Mouse (Mus musculus): ENCODE measurements around the gene D630023F18Rik. TPM values are rescaled to one million over a fixed set of nuclear protein-coding genes. Genes with fewer than 3 reads are reported as not detected.

Gene D630023F18Rik
- not detected for total RNA-seq (2021)
- long read RNA-seq, experiment 1: 0 reads
- long read RNA-seq, experiment 2: 0 reads

GRCm38 (mm10) chr1:65122574-65123372, at the start of gene D630023F18Rik:
TSS of gene D630023F18Rik (minus strand) at chr1:65123214.
- no peak for DNase-seq

GRCm38 (mm10) chr1:65171579-65171978, 48.6 kb upstream of the D630023F18Rik start:
- DNase-seq: no peak

- DNase-seq: no peak
Measured at GRCm38 (mm10) chr1:65169947-65170346, 46.9 kb upstream of the D630023F18Rik start.

GRCm38 (mm10) chr1:65169536-65169935, 46.5 kb upstream of the D630023F18Rik start:
- DNase-seq: no peak

- DNase-seq: no peak
Measured at GRCm38 (mm10) chr1:65167496-65167895, 44.5 kb upstream of the D630023F18Rik start.

GRCm38 (mm10) chr1:65162210-65162609, 39.2 kb upstream of the D630023F18Rik start:
- no peak for DNase-seq

- DNase-seq: no peak
Measured at GRCm38 (mm10) chr1:65156111-65156510, 33.1 kb upstream of the D630023F18Rik start.

- DNase-seq: no peak
Measured at GRCm38 (mm10) chr1:65154814-65155213, 31.8 kb upstream of the D630023F18Rik start.

GRCm38 (mm10) chr1:65147971-65148370, 25.0 kb upstream of the D630023F18Rik start:
- DNase-seq: no peak

- no peak for DNase-seq
Measured at GRCm38 (mm10) chr1:65147326-65147725, 24.3 kb upstream of the D630023F18Rik start.

GRCm38 (mm10) chr1:65146601-65147000, 23.6 kb upstream of the D630023F18Rik start:
- DNase-seq: no peak

GRCm38 (mm10) chr1:65144783-65145182, 21.8 kb upstream of the D630023F18Rik start:
- no peak for DNase-seq

- DNase-seq: no peak
Measured at GRCm38 (mm10) chr1:65137560-65137959, 14.5 kb upstream of the D630023F18Rik start.

GRCm38 (mm10) chr1:65132833-65133232, 9.8 kb upstream of the D630023F18Rik start:
- no peak for DNase-seq

- DNase-seq: no peak
Measured at GRCm38 (mm10) chr1:65131671-65132070, 8.7 kb upstream of the D630023F18Rik start.

- no peak for DNase-seq
Measured at GRCm38 (mm10) chr1:65130226-65130625, 7.2 kb upstream of the D630023F18Rik start.

GRCm38 (mm10) chr1:65129634-65130180, 6.7 kb upstream of the D630023F18Rik start:
- no peak for DNase-seq

- DNase-seq: no peak
Measured at GRCm38 (mm10) chr1:65119438-65119837, 3.6 kb downstream of the D630023F18Rik start, which contains the start of gene Gm28845. TSS of gene Gm28845 (minus strand) at chr1:65119558.

GRCm38 (mm10) chr1:65118150-65118913, 4.7 kb downstream of the D630023F18Rik start:
- DNase-seq: no peak

GRCm38 (mm10) chr1:65113536-65114172, 9.4 kb downstream of the D630023F18Rik start:
- no peak for DNase-seq

GRCm38 (mm10) chr1:65112807-65113196, 10.2 kb downstream of the D630023F18Rik start:
- DNase-seq: peak; percentile 11

All from gastrocnemius, postnatal 25 days (tissue).